Mouse (Mus musculus) kidney, embryonic 16.5 days (tissue): ENCODE measurements around the gene Pttg1. TPM values are rescaled to one million over a fixed set of nuclear protein-coding genes. Genes with fewer than 3 reads are reported as not detected.

ENCODE experiments used
- microRNA counts: library from miRNA; unstranded; fragments of <30 nt; microRNA quantifications from one replicate; lab custom pipeline; 2016
- microRNA-seq: library from miRNA; unstranded; fragments of <30 nt; microRNA quantifications from one replicate; pipeline ENCODE4, GENCODE M21; 2016
- polyA plus RNA-seq: library from polyadenylated mRNA; unstranded; fragments of >200 nt; fragmentation: Nextera tagmentation; extraction: Ambion mirVana; gene quantifications from 2 replicates; pipeline ENCODE4 v1.2.1, GENCODE M21; 2015

Pttg1 gene
- polyA plus RNA-seq, 1 experiment from 2014 or later, result 102 TPM

MicroRNA genes within 50 kb of the gene (microRNA counts, 519-probe panel; counts per million panel counts)
- 3,366 counts per million, percentile 77 among the panel's probes with 10 or more counts for microRNA mmu-miR-146a (lab: Ali Mortazavi, UCI)

Small RNAs within 50 kb of the gene (microRNA-seq; reads per million reads assigned to microRNA genes)
- 148 reads per million, percentile 60 among the genes with 10 or more reads in this experiment for gene Mir146

Other genes with a start within 250 kb of the Pttg1 start
- gene Slu7, start 7.5 kb upstream of the Pttg1 start, polyA plus RNA-seq, result 59.6 and 66.3 TPM in 2 replicates
- 17.8 and 20.8 TPM in 2 replicates for gene C1qtnf2, start 48.0 kb upstream of the Pttg1 start, polyA plus RNA-seq
- gene Ccnjl, start 102.5 kb upstream of the Pttg1 start, polyA plus RNA-seq, result 26.4 and 29.9 TPM in 2 replicates
- gene 4933415A04Rik, start 160.8 kb upstream of the Pttg1 start, polyA plus RNA-seq, result 6.8 and 7.4 TPM in 2 replicates
- 0.42 TPM in 1 of 2 replicates, not detected in the other for gene Fabp6, start 175.3 kb upstream of the Pttg1 start, polyA plus RNA-seq